Mouse (Mus musculus) right cerebral cortex, adult 18-20 months (tissue): Measurements from ENCODE around the gene Dytn.
"Not testable (repeated sequence)": the region's sequence is repeated elsewhere in the genome, so short reads cannot be mapped to it uniquely, and the experiment has no call there.

Experiments used
- DNase-seq: peaks from one replicate; pipeline ENCODE4 v3.0.0; 2022; ENCODE audit warnings: mixed read lengths

The Dytn gene

DNA sequence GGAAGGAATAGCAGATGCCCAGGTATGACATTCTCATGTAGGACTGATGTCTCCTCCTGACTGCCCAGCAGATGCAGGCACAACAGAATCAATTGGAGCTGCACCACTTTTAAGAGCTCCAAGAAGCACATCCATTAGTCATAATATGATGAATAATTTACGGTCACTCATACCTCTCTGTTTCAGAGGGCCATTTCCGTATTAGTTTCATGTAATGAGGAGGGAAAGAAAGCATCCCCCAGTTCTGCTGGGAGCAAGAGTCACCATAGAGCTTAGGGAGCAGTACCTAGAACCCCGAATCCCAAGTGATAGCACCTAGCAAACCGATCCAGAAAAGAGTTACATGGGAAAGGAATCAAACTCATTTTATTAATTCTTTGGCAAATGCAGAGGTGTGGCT lies at the start of gene Dytn:
Gene Dytn (minus strand): TSS at position 101 of the 400 bp plus-strand sequence.
- DNase-seq: no peak

DNA sequence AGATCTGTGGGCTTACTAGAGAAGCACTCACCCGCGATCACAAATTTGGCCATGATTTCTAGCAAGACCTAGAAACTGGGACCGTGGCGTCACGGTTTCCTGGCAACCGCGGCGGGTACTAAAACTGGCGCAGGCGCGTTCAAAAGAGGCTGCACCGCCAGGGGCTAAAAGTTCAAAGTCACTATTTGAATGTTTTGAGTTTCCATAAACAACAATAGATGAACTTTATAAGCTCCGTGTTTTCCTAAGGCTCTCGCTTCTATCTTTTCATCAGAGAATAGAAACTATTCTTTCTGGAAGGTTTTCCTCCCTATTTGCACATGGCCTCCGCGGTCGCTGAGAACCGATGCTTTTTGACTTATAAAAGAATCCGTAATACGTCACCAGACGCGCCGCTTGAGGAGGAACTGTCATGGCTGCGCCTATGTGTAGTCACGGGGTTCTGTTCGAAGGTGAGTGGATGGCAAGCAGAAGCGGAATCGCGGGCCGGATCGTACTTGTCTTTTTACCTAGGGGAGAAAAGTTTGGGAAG lies 43.6 kb upstream of the Dytn start, which contains the start of the genes Mdh1b and Fastkd2:
Gene Mdh1b (minus strand): TSS at position 79 of the 532 bp plus-strand sequence.
Gene Fastkd2 (plus strand): TSS at position 375 of the 532 bp plus-strand sequence.
- peak; percentile 93 for DNase-seq

DNA sequence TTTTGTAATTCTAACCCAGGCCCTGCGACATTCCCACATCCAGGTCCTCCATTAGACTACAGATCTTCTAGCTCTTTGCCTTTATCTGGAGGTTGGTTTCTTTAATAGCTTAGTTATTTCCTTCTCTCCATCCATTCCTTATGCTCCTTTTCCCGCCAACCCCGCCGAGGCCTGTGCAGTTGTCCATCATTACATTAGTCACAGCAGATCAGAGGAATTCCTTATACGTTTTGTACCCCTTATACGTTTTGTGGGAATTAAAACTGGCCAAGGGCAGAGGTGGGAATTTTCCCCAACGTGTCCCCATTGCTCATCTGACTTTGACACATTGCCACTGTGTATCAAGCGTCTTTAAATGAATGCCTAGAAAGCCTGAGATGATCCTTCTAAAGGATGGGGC lies 43.1 kb upstream of the Dytn start:
- DNase-seq: no peak

DNA sequence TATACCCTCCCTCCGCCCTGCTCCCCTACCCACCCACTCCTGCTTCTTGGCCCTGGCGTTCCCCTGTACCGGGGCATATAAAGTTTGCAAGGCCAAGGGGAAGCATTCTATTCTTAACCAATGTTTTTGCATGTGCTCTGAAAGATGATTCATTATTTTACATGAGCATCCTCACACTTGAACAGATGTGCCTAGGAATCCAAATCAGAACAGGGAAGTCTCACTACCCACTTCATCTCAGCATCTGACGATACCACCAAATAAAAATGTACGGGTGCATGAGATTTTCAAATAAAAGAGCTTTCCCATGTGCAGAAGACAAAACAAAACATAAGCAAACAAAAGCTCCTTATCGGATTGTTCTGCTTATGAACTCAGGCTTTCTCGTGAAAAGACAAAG lies 33.4 kb upstream of the Dytn start:
- peak; percentile 45 for DNase-seq

DNA sequence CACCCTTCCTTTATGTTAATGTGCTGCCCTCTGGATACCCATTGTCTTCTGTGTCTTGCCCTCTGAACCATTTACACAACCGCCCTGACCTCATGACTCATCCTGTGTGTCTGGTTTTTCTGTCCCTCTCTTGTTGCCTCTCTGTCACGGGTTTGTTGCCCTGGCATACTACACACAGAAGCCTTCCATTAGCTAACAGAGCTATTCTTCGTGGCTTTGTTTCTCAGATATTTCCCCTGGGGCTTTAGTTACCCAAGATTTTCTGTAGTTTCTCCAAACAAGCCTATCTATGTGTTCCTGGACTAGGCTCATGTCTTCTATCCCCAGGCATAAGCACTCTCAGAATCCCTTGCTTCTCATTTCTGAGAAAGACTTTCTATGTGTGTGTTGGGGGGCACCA lies 22.1 kb upstream of the Dytn start:
- no peak for DNase-seq

DNA sequence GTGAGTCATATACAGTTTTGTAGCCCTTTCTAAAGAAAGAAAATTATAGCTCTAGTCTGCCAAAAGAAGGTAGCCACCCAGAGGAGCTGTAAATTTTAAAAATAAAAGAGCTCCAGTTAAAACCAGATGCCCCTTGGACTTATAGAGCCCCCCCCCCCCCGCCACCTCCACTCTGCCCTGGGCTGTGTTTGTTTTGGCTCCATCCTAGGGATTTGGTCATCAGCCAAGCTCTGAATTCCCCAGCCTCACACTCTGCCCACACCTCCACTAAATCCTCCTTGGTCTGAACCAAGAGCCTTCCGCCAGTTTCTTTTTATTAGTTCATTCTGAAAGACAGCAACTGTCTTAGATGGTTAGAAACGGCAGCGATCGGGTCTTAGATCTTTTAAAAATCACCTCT lies 19.0 kb upstream of the Dytn start:
- no peak for DNase-seq

DNA sequence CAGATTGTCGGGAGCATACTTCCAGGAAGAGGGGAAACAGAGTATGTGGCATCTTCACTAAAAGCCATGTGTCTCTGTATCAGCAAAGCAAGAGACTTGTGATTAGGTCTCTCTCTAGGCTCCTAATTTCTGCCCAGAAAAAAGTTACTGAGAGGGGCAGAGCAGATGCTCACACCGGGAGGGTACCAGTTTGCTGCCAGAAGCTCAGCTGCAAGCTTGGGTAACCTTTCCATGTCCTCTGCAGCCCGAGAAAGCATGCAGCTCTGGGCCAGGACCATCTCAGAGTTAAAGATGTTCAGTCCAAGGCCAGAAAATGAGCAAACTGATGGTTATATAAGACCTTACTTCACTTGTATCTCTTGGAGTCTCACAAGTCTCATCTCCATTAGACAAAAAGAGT lies 10.1 kb upstream of the Dytn start:
- DNase-seq: no peak

DNA sequence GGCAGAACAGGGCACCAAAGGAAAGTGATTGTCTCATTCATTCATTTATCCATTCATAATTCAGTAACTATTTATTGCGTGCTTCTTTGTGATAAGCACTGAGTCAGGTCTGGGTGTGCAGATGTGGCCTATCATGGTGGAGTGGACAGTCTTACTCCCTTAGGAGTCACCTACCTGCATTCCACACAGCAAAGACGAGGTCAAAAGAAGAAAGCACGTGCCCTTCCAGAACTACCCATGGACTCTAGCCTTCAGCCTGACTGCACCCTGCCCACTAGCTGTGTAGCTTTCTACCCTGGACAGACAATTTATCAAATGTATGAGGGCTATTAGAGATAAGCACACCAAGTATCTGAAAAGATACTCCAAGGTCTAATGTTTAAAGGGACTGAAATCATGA lies 10.8 kb downstream of the Dytn start:
- no peak for DNase-seq

DNA sequence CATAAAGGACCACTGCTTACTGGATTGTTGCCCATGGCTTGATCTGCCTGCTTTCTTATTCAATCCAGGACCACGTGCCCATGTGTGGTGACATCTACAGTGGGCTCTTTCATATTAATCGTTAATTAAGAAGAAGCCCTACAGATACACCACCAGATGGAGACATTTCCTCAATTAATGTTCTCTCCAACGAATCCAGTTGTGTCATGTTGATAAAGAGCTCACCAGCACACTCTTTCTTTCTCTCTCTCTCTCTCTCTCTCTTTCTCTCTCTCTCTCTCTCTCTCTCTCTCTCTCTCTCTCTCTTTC lies 17.9 kb downstream of the Dytn start:
- peak; percentile 15 for DNase-seq

DNA sequence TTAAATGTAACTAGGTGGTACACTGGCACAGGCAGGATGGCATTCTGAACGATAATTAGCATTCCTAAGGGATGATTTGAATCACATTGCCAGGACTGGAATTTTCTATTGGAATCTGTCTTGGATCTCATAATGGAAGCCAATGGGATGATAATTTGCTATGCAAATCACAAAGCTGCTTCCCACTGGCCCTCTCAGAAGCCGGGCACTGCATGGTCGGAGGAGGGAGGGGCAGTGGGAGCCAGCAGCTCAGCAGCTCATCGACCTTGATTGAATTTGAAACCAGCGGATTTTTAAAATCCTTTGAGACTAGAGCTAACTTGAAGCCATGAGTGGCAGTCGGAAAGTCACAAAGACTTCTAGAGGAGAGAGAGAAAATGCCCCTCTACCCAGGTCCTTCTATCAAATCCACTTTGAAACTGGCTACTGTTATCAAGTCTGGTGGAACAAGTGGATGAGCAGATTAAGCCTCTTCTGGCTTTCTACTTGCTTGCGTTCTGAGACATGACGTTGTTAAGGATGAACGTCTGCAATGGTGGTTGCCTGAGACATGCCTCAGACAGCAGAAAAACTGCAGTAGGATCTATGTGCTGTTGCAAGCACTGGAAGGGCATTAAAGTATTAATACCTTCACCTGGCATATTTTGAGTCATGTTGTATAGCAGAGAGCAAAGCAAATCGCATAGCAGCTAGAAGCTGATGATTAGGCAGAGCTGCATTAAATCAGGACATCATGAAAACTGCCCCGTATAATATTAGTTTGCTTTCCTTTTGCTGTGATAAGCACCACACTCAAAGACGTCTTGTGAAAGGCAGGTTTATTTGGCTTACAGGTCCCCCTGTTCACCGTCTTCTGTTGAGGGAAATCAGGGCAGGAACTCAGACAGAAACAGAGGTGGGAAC lies 18.5 kb downstream of the Dytn start:
- DNase-seq: no peak

DNA sequence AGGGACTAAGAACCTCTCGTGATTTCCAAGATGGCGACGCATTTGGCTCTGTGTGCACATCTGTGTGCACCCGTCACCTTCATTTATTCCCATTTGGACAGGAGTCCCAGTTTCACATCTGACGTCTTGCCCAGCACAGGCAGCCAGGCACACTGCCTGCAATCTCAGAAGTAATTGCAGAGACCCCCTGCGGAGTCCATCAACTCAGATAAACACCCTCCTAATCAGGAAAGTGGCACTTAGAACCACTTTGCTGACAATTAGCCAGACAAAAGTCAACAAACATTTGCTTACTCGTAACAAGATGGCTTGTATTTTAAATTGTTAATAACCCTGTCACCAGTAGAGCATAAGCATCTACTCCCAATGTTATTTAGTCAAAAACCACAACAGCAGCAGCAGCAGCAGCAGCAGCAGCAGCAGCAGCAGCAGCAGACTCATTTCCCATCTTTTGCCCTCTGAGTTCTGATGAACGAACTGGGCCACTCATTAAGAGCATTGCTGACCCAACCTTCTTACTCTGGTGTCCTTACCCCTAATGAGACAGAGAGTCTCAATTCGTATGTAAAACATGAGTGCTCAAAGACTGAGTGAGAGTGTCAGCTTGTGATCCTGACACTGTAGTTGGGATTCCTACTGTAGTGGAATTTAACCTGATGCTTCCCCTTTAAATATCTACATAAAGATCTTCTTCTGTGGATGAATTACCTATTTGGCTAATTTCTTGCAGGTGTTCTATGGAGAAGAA lies 19.4 kb downstream of the Dytn start:
- DNase-seq: no peak

DNA sequence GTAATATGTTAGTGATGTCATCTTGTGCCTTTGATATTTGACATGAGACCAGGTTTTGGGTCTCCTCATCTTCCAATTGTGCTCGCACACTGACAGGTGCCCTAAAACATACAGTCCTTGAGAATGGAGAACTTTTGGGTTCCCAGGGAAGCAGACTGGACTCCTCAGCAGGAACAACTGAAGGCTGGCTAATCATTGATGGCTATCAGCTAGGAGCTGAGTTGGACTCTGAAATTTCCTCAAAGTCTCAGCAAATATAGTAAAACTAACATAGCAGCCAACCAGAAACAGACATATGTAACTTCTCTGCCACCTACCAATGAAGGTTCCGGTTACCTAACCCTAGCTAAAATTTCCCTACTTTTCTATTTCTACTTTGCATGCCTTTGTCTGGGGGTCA lies 20.6 kb downstream of the Dytn start:
- DNase-seq: no peak

DNA sequence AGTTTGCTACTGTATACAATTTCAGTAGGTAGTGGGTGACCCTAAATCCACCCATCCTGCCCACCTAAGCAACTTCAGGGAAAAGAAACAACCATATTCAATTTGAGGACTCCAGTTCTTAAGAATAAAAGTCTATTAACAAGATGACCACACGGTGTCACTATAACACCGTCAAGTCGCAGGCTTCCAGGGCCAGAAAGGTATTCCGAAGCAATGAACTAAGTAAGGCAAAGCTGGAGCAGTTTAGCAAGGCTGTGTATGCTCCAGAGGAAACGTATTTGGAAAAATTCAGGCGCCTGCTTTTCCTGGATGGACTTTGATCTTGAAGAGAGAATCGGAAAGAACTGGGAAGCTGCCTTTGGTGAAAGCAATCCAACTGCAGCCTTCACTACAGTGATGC lies 27.1 kb downstream of the Dytn start:
- DNase-seq: peak; percentile 34

DNA sequence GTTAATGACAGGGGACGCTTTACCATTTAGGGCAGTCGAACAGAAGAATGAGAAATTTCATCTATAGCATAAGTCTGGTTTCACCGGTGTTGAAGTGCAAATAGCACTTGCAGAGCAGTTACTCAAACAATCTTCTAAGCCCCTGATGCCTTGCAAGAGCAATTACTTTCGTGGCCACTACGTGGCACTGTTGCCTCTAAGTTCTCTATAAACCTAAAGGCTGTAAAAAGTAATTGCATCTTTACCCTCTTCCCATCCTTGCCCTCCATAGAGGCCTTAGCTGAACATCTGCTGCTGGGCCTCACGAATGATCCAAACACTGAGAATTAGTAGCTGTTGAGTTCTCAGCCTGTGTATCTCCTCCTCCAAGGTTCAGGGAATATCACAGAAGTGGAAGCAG lies 28.7 kb downstream of the Dytn start:
- DNase-seq: peak; percentile 58

DNA sequence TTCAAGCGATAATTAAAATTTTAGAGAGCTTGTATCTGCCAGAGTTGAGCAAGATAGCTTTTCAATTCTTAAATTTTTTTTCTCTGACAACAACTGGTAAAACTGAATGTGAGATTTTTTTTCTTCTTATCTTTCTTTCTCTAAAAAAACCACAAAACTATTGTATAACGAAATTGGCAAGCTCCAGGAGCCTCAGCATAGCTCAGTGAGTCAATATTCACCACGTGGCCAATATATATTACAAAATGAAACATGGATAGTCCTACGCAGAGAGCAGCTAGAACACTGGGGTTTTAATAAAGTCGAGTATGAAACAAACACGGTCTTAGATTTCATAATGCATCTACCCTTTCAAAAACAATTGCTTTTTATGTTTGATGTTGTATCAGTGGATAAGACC lies 46.8 kb downstream of the Dytn start:
- no peak for DNase-seq

DNA sequence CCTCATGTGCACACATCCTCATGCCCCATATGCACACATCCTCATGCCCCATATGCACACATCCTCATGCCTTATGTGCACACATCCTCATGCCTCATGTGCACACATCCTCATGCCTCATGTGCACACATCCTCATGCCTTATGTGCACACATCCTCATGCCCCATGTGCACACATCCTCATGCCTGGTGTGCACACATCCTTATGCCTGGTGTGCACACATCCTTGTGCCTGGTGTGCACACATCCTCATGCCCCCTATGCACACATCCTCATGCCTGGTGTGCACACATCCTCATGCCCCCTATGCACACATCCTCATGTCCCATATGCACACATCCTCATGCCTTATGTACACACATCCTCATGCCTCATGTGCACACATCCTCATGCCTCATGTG lies 56.3 kb downstream of the Dytn start:
- DNase-seq: not testable (repeated sequence)

DNA sequence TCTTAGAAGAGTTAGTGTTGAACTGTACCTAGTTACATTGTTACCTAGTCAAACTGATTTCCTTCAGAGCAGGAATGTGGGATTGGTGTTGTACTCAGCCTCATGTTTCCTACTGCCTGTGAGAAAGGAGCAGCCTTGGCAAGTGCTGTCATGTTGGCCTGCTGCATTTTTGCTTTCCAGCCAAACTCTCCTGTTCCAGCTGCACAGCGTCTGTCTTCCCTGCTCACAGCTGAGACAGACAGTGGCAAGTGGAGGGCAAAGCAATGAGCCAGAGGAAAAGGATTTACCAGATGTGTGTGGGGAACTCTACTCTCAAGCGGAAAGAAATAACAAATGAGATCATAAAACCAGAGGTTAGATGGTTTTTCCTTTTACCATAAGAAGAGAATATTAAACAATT lies 58.5 kb downstream of the Dytn start:
- DNase-seq: no peak

DNA sequence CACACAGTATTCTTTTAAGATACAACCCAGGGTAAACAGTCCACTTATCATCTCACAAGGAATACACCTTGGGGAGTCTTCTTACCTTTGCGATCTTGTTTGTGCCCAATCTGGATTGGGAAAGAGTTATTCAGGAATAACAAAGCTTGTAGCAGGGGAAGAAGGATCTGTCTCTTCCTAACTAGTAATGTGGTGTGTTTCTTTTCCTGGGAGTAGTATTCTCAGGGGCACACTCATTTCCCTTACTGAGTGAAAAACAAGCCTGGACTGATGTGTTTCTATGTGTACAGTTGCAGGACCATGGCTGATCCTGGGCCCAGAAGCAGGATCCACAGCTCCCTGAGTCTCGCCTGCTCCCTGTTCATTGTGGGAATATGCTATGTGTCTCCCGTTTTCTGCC lies 71.1 kb downstream of the Dytn start, which contains the start of gene Gm39653:
Gene Gm39653 (plus strand): TSS at position 301 of the 400 bp plus-strand sequence.
- no peak for DNase-seq

DNA sequence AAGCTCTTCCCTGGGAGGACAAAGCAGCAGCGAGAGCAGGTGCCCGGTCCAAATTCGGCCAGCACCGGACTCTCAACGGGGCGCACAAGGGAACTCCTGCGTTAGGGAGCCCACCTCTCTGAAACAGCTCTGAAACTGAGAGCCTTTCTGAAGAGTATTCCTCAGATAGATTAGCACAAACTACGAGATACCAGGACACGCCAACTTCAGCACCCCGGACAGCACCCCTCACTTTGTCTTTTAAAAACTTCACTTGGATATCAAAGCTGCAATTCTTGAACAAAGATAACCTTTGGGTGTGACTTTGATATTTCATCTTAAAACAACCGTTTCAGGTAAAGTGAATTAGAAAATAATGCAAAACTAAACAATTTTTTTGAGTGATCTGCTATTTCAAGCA lies 72.1 kb downstream of the Dytn start:
- DNase-seq: no peak

DNA sequence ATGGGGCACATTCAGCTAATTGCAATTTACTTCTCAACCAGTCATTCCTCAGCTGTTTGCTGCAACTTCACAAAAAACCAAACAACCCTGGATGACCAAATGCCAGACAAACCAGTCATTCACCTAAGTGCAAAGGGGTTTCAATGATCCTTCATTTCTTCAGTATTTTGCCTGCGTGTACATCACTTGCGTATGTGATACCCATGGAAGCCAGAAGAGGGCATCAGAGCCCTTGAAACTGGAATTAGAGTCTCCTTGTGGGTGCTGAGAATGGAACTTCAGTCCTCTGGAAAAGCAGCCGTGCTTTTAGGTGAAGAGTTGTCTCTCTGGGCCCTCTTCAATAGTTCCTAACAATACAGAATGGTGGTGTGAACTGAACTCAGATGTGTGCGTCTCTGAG lies 77.1 kb downstream of the Dytn start:
- no peak for DNase-seq

DNA sequence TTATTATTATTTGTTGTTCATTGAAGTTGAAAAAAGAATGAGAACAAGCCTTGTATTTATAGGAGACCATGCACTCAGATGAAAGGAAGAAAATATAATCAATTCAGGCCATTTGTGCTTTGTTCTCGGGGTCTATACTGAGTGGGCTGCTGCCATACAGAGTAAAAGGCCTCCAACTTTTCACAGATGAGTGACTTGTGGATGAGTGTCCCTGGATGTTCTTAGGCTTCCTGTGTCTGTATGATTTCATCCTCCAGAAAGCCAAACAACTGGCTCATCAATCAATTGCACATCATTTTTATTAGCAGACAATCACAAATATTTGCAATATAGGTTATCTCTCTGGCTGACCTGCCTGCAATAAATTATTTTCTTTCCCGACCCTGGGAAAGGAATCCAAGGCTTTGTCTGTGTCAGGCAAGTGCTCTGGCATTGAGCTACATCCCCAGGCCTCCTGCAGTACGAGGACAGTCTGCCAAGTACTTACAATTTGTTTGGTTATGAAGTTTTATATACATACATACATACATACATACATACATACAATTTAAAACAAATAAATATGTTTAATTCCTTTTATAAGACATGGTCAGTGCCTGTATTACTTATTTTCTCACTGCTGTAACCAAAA lies 82.7 kb downstream of the Dytn start:
- no peak for DNase-seq

DNA sequence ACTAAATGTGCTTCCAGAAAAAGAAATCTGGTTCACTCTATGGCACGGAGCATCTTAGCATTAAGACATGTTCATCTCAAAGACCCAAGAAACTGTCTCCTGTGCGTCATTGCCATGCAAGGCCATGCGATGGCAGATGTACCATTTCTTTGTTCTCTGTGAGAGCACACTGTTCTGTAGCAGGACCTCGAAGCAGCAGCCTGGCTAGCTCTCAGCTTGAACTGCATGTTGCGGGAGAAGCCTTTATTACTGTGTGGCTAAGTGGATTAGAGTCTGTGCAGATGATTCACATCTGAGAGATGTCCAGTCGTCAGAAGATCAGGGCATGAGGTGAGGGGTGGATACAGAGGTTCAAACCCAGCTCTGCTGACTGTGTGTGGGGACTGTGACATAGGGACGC lies 99.9 kb downstream of the Dytn start:
- no peak for DNase-seq

DNA sequence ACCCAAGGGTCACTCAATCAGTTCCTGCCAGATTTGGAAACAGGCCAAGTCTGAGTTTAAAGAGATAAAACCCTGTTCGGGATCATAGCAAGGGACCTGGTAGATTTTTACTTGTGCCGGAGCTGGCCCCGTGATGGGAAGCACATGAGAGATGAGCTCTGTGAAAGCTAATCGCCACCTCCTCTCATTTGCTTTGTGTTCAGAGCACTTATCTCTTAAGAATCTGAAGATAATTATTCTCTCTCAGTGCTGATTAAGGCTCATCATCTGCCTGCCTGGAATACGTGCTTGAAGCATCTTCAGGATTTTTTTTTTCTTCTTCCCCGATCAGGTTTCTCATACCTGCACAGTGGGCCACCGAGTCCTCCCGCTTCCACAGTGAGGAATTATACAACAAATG lies 107.6 kb downstream of the Dytn start:
- DNase-seq: no peak
